Mouse (Mus musculus) intestine, embryonic 14.5 days (tissue): ENCODE results near the gene Clec1a. TPM values are rescaled to one million over a fixed set of nuclear protein-coding genes. Genes with fewer than 3 reads are reported as not detected.

Source experiments
- ATAC-seq: fragments of 200-750 bp; cut with Nextera tagmentation; replicated peaks from 2 replicates; pipeline ENCODE4 v1.8.0; 2017; ENCODE audit warnings: low read depth, moderate number of reproducible peaks, moderate TSS enrichment, moderate library complexity; ENCODE audit not compliant: low FRiP score, low TSS enrichment
- DNase-seq: peaks from one replicate; pipeline ENCODE4 v3.0.0-alpha.2; 2018; ENCODE audit warnings: low spot score
- H3K27ac ChIP-seq: fragments of 300-500 bp; sonication (generic); 2 replicates; pipeline ENCODE4 v1.5.1; 2014; ENCODE audit warnings: low read depth, mild to moderate bottlenecking, control low read depth
- H3K27me3 ChIP-seq: fragments of 300-500 bp; sonication (generic); replicated peaks from 2 replicates; pipeline ENCODE4 v1.6.1; 2014; ENCODE audit warnings: low read length, control low read depth; ENCODE audit not compliant: control insufficient read depth, insufficient read depth
- H3K36me3 ChIP-seq: fragments of 300-500 bp; sonication (generic); 2 replicates; pipeline ENCODE4 v1.6.1; 2014; ENCODE audit warnings: low read length, control low read depth; ENCODE audit not compliant: control insufficient read depth, insufficient read depth
- H3K4me1 ChIP-seq: fragments of 300-500 bp; sonication (generic); replicated peaks from 2 replicates; pipeline ENCODE4 v1.6.1; 2014; ENCODE audit warnings: low read length, control low read depth, mixed read lengths; ENCODE audit not compliant: control insufficient read depth, insufficient read depth
- H3K4me2 ChIP-seq: fragments of 300-500 bp; sonication (generic); 2 replicates; pipeline ENCODE4 v1.6.1; 2014; ENCODE audit warnings: low read length
- H3K4me3 ChIP-seq: fragments of 300-500 bp; sonication (generic); 2 replicates; pipeline ENCODE4 v1.5.1; 2014; ENCODE audit warnings: low read depth, low read length, control low read depth, mixed read lengths
- H3K9ac ChIP-seq: fragments of 300-500 bp; sonication (generic); 2 replicates; pipeline ENCODE4 v1.6.1; 2014; ENCODE audit warnings: mild to moderate bottlenecking, low read length
- H3K9me3 ChIP-seq: fragments of 300-500 bp; sonication (generic); 2 replicates; pipeline ENCODE4 v1.6.1; 2016; ENCODE audit warnings: low read length, control low read depth; ENCODE audit not compliant: control insufficient read depth
- WGBS: fragments of 180-500 bp; shearing (Covaris S2); extraction: QIAGEN DNeasy Blood & Tissue Kit; methylation state at CpG from one replicate; pipeline ENCODE4 v1.1.7; 2014; 5-methylcytosine and 5-hydroxymethylcytosine counted together
- polyA plus RNA-seq: library from polyadenylated mRNA; unstranded; fragments of >200 nt; fragmentation: Nextera tagmentation; extraction: Ambion mirVana; gene quantifications from 2 replicates; pipeline ENCODE4 v1.2.1, GENCODE M21; 2014

Clec1a gene
- polyA plus RNA-seq, 1 experiment from 2014 or later: 4.5 TPM

- Histone ChIP-seq H3K36me3 (no peaks in the 10 kb centered on the region), H3K4me3 (no peak overlapping the region), H3K9ac (no peak overlapping the region), H3K4me2 (no peak overlapping the region), H3K9me3 (no peaks in the 10 kb centered on the region), H3K4me1 (peaks cover 15% of the 10 kb centered on the region), H3K27me3 (no peaks in the 10 kb centered on the region), H3K27ac (no peak overlapping the region)
- no peak for DNase-seq
- 58% methylated on average over 3 of the region's 3 CpGs for WGBS
- ATAC-seq: no peak
Observed at GRCm38 (mm10) chr6:129422311-129422710, 29.5 kb downstream of the Clec1a start.

GRCm38 (mm10) chr6:129414177-129414576 is 37.6 kb downstream of the Clec1a start:
- Histone ChIP-seq H3K4me3 (no peak overlapping the region), H3K27me3 (no peaks in the 10 kb centered on the region), H3K36me3 (no peaks in the 10 kb centered on the region), H3K27ac (no peak overlapping the region), H3K9ac (no peak overlapping the region), H3K9me3 (no peaks in the 10 kb centered on the region), H3K4me2 (no peak overlapping the region), H3K4me1 (no peaks in the 10 kb centered on the region)
- DNase-seq (no peak), ATAC-seq (no peak)
- 57% methylated on average over 1 of the region's 1 CpGs for whole genome bisulfite sequencing

- no peak for ATAC-seq
- H3K4me1 ChIP-seq: no peaks in the 10 kb centered on the region
- H3K9ac ChIP-seq: no peak within 1 kb of the TSS
- H3K4me3 ChIP-seq: no peak within 1 kb of the TSS
- H3K4me2 ChIP-seq: no peak within 1 kb of the TSS
- no peaks in the 10 kb centered on the region for H3K27me3 ChIP-seq
- DNase-seq: no peak
- H3K36me3 ChIP-seq: no peaks in the 10 kb centered on the region
- 88% methylated on average over 2 of the region's 2 CpGs for WGBS
- H3K9me3 ChIP-seq: no peaks in the 10 kb centered on the region
- H3K27ac ChIP-seq: no peak within 1 kb of the TSS
Observed at GRCm38 (mm10) chr6:129408562-129408961, 43.2 kb downstream of the Clec1a start, which contains the start of gene Clec9a. Clec9a (plus strand) TSS chr6:129408862.

- H3K36me3 ChIP-seq: no peaks in the 10 kb centered on the region
- H3K27me3 ChIP-seq: no peaks in the 10 kb centered on the region
- no peak for ATAC-seq
- no peak overlapping the region for H3K27ac ChIP-seq
- H3K9ac ChIP-seq: no peak overlapping the region
- H3K4me2 ChIP-seq: no peak overlapping the region
- H3K9me3 ChIP-seq: no peaks in the 10 kb centered on the region
- no peak overlapping the region for H3K4me3 ChIP-seq
- WGBS: 55% methylated on average over 2 of the region's 2 CpGs
- no peaks in the 10 kb centered on the region for H3K4me1 ChIP-seq
- no peak for DNase-seq
Observed at GRCm38 (mm10) chr6:129407324-129407723, 44.5 kb downstream of the Clec1a start.

- Histone ChIP-seq H3K4me3 (no peak overlapping the region), H3K9me3 (no peaks in the 10 kb centered on the region), H3K27me3 (no peaks in the 10 kb centered on the region), H3K4me1 (no peaks in the 10 kb centered on the region), H3K4me2 (no peak overlapping the region), H3K27ac (no peak overlapping the region), H3K9ac (no peak overlapping the region), H3K36me3 (no peaks in the 10 kb centered on the region)
- ATAC-seq: no peak
- no peak for DNase-seq
Observed at GRCm38 (mm10) chr6:129405999-129406398, 45.8 kb downstream of the Clec1a start.

- Histone ChIP-seq H3K27me3 (no peaks in the 10 kb centered on the region), H3K4me3 (no peak overlapping the region), H3K9me3 (no peaks in the 10 kb centered on the region), H3K27ac (no peak overlapping the region), H3K4me1 (no peaks in the 10 kb centered on the region), H3K4me2 (no peak overlapping the region), H3K9ac (no peak overlapping the region), H3K36me3 (no peaks in the 10 kb centered on the region)
- ATAC-seq: no peak
- DNase-seq: no peak
- WGBS: 82% methylated on average over 6 of the region's 6 CpGs
Observed at GRCm38 (mm10) chr6:129403391-129403790, 48.4 kb downstream of the Clec1a start.

- no peak for ATAC-seq
- Histone ChIP-seq H3K36me3 (no peaks in the 10 kb centered on the region), H3K9me3 (no peaks in the 10 kb centered on the region), H3K4me2 (no peak overlapping the region), H3K9ac (no peak overlapping the region), H3K27ac (no peak overlapping the region), H3K4me3 (no peak overlapping the region), H3K4me1 (no peaks in the 10 kb centered on the region), H3K27me3 (no peaks in the 10 kb centered on the region)
- 88% methylated on average over 2 of the region's 2 CpGs for WGBS
- DNase-seq: no peak
Observed at GRCm38 (mm10) chr6:129402404-129402803, 49.4 kb downstream of the Clec1a start.

GRCm38 (mm10) chr6:129399945-129400344 is 51.9 kb downstream of the Clec1a start:
- ATAC-seq: no peak

GRCm38 (mm10) chr6:129396997-129397396 is 54.8 kb downstream of the Clec1a start, which contains the start of gene Clec1b:
Clec1b (plus strand) TSS chr6:129397297.
- no peaks in the 10 kb centered on the region for H3K4me1 ChIP-seq
- WGBS: 85% methylated on average over 8 of the region's 8 CpGs

More at GRCm38 (mm10) chr6:129399945-129400344, 51.9 kb downstream of the Clec1a start:
- no peak overlapping the region for H3K4me3 ChIP-seq
- H3K4me1 ChIP-seq: no peaks in the 10 kb centered on the region
- no peaks in the 10 kb centered on the region for H3K36me3 ChIP-seq
- no peak overlapping the region for H3K4me2 ChIP-seq
- WGBS: 58% methylated on average over 6 of the region's 6 CpGs
- no peaks in the 10 kb centered on the region for H3K27me3 ChIP-seq
- no peaks in the 10 kb centered on the region for H3K9me3 ChIP-seq
- DNase-seq: no peak
- H3K27ac ChIP-seq: no peak overlapping the region
- H3K9ac ChIP-seq: no peak overlapping the region

More at GRCm38 (mm10) chr6:129396997-129397396, 54.8 kb downstream of the Clec1a start, which contains the start of gene Clec1b:
- no peaks in the 10 kb centered on the region for H3K36me3 ChIP-seq
- H3K27ac ChIP-seq: no peak within 1 kb of the TSS
- no peak within 1 kb of the TSS for H3K9ac ChIP-seq
- no peak within 1 kb of the TSS for H3K4me3 ChIP-seq
- no peaks in the 10 kb centered on the region for H3K9me3 ChIP-seq
- ATAC-seq (no peak), DNase-seq (no peak)
- no peaks in the 10 kb centered on the region for H3K27me3 ChIP-seq
- no peak within 1 kb of the TSS for H3K4me2 ChIP-seq
